Mouse (Mus musculus): ENCODE measurements around the gene Creb5. TPM values are rescaled to one million over a fixed set of nuclear protein-coding genes. Genes with fewer than 3 reads are reported as not detected.

Gene Creb5
- total RNA-seq, 2 experiments from 2014 or later = 6.7 to 9.5 TPM

DNA sequence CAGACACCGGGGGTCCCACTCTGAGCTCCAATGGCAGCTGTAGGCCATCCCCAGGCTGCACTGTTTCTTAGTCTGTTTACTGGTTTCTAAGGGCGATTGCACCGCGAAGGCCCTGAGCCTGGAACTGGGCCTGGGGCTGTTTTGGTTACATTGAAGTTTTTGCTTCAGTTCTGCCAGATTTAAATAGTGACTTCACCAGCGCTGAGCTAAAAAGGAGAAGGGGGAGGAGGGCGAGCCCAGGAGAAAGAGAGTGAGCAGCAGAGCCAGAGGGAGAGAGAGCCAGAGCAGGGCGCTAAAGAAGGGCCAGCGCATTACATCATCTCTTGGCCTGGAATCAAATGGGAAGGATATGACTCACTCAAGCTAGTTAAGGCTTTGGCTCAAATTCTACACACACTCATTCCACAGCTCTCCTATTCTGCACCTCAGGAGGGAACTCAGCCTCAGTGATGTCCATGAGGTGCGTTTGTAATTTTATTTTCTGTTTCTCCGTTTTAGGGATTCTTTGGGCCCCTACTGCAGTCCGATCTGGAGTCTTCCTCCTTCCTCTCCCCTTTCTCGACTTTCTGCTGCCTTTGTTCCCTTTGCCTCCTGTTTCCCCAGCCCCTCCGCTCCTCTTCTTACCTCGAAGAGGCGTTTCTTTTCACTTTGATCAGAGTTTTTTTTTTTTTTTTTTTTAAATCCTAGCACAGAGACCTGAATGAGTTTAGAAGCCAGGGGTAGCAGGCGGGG, 286.1 kb downstream of the Creb5 start:
- intact Hi-C loops (cut with DNase I; ENCODE audit: low total_unique reads) = no loop called here
- peak; percentile 86 for DNase-seq

DNA sequence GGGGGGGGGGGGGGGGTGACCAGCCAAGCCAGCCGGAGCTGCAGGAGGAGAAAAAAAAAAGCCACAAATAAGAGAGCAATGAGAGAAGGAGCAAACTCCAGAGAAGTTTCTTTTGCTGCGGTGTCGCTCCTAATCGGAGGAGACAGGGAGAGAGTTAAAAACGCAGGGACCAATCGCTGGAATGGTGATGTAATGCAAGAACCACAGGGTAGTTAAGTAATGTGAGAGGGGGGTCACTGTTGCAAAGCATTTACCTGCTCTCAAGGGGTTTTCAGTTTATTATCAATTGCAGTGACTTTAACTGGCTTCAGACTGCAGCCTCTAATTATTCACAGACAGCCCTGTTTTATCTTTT, 286.6 kb downstream of the Creb5 start:
- intact Hi-C loops (cut with DNase I; ENCODE audit: low total_unique reads) = no loop called here
- no peak for DNase-seq

DNA sequence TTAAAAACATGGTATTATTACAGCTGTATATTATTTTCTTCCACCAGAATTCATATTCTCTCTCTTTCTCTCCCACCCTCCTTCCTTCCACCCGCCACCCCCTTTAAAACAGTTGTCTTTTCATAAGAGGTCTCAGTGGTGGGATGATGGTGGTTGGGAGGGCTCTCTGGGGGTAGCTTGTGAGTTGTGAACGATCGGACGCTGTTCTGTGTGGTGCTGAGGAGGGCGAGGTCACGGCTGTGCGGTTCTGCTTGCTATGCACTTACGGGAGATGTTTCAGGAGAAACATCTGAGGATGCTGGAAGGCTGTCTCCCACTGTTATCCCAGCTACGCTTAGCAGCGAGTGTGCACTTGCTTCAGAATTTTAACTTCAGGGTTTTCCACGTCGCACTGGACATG, 287.0 kb downstream of the Creb5 start:
- intact Hi-C loops (cut with DNase I; ENCODE audit: low total_unique reads) = no loop called here
- no peak for DNase-seq

DNA sequence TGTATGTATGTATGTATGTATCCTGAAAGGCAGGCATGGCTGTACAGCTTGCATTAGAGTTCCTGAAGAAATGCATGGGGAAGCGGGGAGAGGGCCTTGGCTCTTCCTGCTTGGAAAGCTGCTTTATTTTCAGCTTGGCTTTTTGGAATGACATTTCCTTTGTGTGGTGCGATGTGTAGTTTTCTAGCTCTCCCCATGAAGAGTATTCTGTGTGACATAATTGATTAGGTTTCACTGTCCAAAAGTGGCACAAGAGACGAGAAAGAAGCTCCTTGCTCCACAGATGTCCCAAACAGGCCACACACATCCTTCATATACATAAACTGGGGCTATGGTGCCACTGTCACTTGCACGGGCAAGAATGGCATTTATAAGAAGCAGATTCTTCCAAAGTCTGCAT, 288.1 kb downstream of the Creb5 start:
- DNase-seq = no peak
- intact Hi-C loops (cut with DNase I; ENCODE audit: low total_unique reads) = no loop called here

DNA sequence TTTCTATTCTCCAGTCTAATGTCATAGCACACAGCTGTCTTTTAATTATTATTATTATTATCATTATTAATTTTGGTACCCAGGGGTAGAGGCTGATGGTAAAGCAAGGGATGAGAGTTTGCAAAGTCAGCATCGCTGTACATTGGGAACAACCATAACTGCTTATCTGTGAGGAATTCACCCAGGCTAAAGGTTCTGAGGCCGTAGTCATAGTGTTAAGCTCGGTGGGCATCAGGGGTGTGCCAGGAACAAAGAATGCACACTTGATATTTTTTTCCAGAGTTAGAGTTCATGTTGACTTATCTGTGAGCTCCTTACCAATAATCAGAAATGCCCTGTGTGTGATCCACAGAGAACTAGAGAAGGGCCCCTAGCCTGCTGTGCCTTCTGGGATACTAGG, 288.8 kb downstream of the Creb5 start:
- no peak for DNase-seq
- intact Hi-C loops (cut with DNase I; ENCODE audit: low total_unique reads) = no loop called here

DNA sequence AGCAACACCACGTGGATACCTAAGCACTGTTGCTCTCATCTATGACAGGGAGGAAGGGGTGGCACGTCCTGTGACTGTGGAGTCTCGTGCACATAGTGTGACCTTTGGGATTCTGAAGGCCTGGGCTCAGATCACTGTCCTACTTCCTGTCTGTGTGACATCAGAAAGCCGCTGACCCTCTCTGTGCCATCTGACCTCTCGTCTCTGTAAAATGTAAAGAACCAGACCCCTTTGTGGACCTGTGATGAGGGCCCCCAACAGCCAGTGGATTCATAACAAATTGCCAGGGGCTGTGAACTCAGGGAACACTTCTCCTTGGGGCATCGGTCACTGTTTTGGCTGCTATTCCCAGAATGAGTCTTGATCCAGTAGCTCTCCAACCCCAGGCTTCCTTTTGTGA, 289.8 kb downstream of the Creb5 start:
- no peak for DNase-seq
- intact Hi-C loops (cut with DNase I; ENCODE audit: low total_unique reads) = no loop called here

DNA sequence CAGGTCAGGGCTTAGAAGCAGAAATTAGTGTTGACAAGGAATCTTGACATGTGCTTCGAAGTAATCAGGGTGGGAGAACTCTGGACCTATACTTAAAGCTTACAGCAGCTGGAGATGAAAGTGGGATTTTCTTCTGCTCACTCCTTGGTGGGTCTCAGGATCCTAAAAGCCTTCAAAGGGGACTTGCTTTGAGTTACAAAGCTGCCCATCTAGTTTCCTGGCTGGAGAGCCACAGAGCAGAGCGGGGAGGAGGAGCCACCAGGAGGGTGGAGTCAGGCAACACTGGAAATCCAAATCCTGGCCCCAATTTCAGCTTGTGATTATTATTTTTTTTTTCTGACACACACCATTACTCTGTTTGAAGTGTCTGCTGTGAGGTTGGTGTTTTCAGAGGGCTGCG, 290.7 kb downstream of the Creb5 start:
- intact Hi-C loops (cut with DNase I; ENCODE audit: low total_unique reads) = no loop called here
- no peak for DNase-seq

DNA sequence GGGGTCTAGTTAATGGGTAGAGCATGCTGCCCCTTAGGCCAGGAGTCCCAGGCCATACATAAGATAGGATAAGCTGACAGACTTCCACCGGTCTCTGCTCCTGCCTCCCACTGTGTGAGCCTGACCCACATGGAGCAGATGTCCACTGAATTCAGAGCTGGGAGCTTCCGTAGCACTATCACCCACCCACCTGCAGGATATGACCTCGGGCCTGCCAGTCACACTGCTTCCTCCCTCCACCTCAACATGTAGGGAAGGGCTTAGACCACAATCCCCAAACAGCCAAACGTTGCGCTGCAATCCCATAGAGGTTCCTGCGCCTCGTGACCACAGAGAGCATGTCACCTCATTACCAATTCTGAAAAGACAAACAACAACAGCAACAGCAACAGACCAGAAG, 293.3 kb downstream of the Creb5 start:
- DNase-seq = no peak

DNA sequence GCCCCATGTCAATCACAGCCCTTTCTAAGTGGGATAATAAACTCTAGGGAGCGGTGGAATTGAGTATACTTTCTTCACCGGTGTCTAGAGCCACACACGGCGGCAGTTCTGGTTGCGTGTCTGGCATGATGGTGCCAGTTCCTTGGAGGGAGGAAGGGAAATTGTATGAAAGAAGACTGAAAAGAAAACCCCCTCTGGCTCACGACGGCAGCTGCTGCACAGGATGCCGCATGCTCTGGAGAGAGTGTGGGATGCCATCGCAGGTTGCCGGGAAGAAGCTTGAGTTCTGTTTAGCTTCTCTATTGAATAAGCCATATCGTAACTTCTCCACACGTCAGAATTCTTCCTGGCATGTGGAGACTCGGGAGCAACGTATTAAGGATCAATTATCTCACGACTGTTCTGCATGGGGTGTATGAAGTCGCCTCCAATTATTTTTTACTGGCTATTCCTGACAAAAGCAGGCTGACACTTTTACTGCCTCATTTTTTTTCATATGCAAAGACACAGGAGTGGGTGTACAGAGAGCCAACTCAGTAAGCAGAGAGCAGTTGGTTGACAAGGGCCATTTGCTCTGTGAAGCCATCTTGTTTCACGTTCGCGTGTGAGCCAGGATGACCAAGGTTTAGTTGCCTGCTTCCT, 296.3 kb downstream of the Creb5 start:
- intact Hi-C loops (cut with DNase I; ENCODE audit: low total_unique reads) = no loop called here
- DNase-seq = no peak

More for the DNA sequence above, 293.3 kb downstream of the Creb5 start:
- intact Hi-C loops (cut with DNase I; ENCODE audit: low total_unique reads) = no loop called here

DNA sequence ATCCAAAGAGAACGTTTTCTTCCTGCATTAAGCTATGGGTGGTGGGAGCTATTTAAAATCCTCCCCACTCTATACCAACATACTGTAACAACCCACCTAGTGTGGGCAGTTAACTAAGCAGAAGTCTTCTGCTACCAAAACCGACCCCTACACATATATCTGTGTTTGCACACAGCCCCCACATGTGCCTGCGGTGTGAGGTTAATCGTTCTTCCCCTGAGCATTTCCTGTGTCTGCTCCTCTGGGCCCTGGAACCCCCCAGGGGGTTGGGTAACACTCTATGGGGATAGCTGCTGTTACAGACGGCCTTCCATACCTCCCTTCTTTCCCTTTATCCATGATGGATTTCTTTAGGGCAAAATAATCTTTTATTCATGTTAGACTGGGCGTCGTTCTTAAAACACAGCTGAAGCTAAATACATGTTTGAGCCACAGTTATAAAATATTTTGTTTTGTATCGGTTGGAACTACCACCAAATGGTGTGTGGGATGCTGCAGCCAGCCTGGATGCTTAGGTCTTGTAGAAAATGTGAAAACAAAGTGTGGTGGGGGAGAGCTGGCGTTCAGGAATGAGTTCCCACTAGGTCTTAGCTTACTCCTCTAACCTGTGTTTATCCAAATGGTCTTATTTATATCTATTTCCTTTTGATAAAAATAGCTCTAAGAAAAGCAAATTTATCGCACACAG, 297.8 kb downstream of the Creb5 start:
- intact Hi-C loops (cut with DNase I; ENCODE audit: low total_unique reads) = no loop called here
- DNase-seq = no peak

DNA sequence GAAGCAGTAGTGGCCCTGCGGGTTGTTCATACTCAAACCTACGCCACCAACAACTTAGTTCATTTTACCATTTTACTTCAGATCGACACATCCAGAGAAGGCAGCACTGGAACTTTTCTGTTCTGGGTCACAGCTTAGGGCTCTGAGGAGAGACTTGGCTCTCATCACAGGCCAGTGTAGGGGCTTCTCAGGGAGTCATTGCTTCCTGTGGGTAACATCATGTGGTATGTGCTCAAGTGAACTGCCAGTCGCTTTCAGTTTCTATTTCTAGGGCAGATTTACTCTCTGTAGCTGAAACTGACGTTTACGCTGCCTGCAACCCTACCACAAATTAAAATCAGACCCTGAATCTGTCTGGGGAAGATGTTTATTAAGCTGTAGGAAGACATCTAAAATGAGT, 302.7 kb downstream of the Creb5 start:
- DNase-seq = no peak
- intact Hi-C loops (cut with DNase I; ENCODE audit: low total_unique reads) = no loop called here

DNA sequence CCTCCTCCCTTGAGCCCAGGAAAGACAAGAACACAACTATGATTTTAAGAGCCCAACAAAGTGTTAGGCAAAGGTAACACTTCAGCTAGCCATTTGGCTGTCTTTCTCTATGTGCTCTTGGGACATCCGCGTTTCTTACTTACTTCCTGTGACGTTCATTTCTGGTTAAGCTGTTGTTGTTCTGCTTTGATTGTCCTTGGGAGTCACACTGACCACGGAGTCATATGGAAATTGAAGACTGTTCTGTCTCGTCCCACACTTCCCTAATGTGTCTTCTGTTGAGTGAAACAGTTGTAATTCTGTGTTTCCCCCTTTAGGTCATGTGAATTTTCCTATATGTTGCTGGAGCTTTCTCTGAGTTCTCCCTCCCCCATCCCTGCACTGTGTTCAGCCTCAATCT, 305.2 kb downstream of the Creb5 start:
- DNase-seq = no peak
- intact Hi-C loops (cut with DNase I; ENCODE audit: low total_unique reads) = no loop called here

DNA sequence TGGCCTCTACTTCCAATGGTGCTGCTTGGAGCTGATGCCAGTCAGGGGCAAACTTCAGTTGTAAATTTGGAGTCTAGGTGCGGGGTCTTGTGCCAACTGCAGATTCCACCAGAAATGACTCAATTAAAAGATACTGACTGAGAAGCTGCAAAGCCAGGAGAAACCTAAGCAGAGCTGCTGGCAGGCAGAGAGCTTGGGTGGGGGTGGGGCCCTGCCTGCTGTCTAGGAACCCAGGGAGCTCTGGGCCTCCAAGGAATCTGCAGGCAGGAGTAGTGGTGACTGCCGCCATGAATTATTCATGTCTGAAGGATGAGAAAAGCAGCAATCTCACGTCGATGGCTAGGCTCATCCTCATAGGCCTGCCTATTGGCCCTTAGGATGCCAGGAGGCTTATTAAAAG, 306.5 kb downstream of the Creb5 start:
- intact Hi-C loops (cut with DNase I; ENCODE audit: low total_unique reads) = no loop called here
- no peak for DNase-seq

DNA sequence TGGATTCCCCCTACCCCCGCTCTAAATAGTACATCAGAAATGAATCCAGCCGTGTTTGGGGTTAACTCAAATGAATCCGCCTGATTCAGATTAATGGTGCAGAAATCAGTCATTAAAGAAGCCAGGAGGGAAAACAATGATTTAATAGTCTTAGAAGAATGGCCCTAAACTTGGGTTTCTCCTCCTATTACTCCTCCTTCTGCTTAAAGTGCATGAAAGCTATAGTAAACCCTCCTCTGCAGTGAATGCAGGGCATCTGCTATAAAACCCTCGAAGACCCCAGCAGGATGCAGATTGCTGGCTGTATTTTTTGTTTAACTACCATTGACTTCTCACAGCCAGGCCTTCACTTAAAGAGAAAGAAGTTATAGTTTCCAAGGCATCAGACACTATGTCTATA, 307.2 kb downstream of the Creb5 start:
- intact Hi-C loops (cut with DNase I; ENCODE audit: low total_unique reads) = no loop called here
- DNase-seq = no peak

DNA sequence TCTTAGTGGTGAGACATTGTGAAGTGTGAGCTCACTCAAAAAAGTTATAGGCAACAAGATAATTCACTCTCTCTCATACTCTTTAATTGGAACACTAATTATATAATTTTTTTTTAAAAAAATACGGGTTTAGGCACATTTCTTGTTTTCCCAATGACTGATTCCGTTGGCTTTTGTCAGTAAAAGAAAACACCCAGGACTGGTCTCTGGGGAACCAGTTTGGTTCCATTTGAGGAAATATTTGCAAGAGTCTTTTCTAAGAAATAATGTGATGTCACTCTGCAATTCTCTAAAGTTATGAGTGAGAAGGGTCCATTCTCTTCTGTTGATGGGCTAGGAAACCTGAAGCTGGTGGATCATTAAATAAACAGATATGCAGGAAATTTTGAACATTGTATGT, 309.3 kb downstream of the Creb5 start:
- intact Hi-C loops (cut with DNase I; ENCODE audit: low total_unique reads) = no loop called here
- no peak for DNase-seq

DNA sequence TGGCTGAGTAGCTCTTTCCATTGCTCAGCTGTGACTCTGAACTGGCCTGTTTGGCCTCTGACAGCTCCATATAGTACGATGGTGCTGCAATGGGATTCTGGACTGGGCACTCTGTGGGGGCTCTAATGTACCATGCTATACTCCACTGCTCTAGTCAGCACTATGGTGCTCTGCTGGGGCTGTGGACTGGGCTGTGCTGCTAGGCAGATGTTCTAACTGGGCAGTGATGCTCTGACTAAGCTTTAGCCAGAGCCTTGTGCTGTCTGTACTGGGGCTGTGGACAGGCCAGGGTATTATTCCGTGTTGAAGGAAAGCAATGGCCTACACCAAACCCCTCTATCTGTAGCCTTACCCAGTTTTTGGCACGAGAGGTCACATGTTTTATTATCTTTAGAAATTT, 316.0 kb downstream of the Creb5 start:
- no peak for DNase-seq
- intact Hi-C loops (cut with DNase I; ENCODE audit: low total_unique reads) = no loop called here

DNA sequence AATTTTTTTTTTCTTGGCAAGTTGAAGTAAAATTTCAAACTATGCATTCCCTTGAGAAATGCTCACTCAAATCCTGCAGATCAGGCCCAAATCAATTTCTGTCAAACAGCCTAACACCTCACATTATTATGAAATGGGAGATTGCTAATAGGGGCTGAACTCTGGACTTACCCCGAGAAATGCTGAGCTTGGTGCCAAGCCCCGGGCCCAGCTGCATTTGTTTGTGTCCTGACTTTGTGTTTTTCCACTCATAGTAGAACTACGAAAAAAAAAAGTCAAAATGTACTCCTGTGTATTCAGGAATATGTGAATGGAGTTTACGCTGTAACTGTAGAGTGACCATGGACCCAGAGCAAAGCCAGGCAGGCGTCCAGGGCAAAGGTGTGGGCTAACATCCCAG, 316.6 kb downstream of the Creb5 start:
- intact Hi-C loops (cut with DNase I; ENCODE audit: low total_unique reads) = no loop called here

DNA sequence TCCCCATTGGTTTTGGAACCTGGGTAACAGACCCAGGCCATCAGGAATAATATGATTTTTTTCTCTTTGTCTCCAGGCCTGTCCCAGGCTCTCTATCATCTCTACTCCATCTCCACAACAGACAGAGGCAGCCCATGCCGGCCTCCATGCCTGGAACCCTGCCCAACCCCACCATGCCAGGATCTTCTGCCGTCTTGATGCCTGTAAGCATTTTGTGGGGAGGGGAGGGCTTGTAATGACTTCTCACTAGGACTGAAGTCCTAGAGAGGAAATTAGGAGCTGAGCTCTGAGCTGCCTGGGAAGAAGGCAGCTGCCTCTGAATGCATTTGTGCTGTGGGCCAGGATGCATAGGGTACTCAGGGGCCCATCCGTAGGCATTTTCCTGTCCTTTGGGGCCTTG, 317.3 kb downstream of the Creb5 start:
- no peak for DNase-seq
- intact Hi-C loops (cut with DNase I; ENCODE audit: low total_unique reads) = no loop called here

More for the DNA sequence above, 316.6 kb downstream of the Creb5 start:
- peak; percentile 52 for DNase-seq

DNA sequence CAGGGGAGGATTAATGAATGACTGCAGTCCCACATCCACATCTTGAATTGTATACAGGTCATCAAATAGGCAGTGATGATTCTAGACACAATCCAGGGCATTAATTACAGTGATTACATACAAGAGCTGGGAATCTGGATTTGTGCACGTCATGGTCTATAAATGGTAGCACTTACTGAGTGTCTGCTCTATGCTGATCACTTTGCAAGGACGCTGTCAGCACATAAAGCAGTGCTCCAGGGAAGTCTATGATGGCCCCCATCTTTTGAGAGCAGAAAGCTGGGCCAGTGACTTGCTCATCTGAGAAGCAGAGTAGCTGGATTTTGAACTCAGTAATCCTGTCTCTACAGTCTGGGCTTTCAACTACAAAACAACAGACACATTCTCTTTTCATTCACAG, 318.1 kb downstream of the Creb5 start:
- DNase-seq = no peak
- intact Hi-C loops (cut with DNase I; ENCODE audit: low total_unique reads) = no loop called here

DNA sequence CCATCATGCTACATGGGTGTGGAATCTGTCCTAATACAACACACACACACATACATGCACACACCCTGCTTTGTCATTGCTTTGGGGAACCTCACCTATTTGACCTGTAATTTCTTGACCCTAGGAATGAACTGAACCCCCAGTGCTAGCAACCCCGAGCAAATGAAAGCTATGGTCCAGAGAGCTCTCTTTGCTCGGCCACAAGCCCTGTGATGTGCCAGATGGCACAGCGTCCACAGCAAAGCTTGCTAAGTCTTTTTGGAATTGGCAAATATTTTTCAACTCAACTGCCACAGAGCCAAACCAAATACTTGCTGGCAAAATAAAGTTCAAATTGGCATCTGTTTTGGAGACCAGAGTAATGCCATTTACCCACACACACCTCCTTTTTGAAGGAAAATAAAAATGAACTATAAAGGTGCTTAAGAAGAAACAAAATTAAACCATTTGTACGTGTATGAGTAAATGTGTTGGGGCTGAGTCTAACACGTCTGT, 324.4 kb downstream of the Creb5 start:
- intact Hi-C loops (cut with DNase I; ENCODE audit: low total_unique reads) = no loop called here
- DNase-seq = no peak

DNA sequence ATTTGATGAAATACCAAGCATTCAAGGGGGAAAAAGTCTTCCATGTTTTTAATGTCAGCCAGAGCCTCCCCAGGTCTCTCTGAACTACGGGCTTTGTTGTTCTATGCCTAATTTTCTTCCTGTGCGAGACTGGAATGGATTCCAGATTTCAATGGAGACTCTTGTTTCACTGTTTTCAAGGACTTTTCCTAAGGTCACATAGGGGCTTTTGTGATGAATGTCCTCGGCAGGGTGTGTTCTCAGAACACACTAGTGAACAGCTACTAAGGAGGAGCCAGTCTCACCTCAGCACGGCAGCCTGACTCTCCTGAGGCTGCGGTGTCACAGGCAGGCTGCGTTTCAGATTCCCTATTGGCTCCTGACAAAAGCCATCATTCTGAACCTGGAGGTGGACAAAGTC, 325.6 kb downstream of the Creb5 start:
- no peak for DNase-seq
- intact Hi-C loops (cut with DNase I; ENCODE audit: low total_unique reads) = no loop called here

Measured in gastrocnemius, postnatal 14 days (tissue).